Mouse (Mus musculus): ENCODE data around the gene Luzp1. TPM values are rescaled to one million over a fixed set of nuclear protein-coding genes. Genes with fewer than 3 reads are reported as not detected.

Gene Luzp1
- polyA plus RNA-seq, 1 experiment from 2014 or later = 13.2 TPM

GRCm38 (mm10) chr4:136469941-136470346 lies 383 bp downstream of the Luzp1 start:
- Histone ChIP-seq H3K27ac (ENCODE audit: low read length) (peak overlapping the region; percentile 67), H3K9me3 (replicated peaks; ENCODE audit: control insufficient read depth, low read length) (no peaks in the 10 kb centered on the region), H3K27me3 (ENCODE audit: control insufficient read depth, insufficient read depth, low read depth, low read length) (peaks cover 33% of the 10 kb centered on the region), H3K4me1 (ENCODE audit: control insufficient read depth, low read depth, low read length) (peaks cover 4% of the 10 kb centered on the region), H3K4me2 (ENCODE audit: low read depth, low read length) (peak overlapping the region; percentile 80), H3K36me3 (ENCODE audit: control insufficient read depth, insufficient read depth) (no peaks in the 10 kb centered on the region), H3K4me3 (ENCODE audit: low read depth, low read length) (peak overlapping the region; percentile 67), H3K9ac (ENCODE audit: low read depth, low read length) (peak overlapping the region; percentile 69)
- peak; percentile 47 for ATAC-seq (ENCODE audit: low read depth)
- under 1% methylated on average over 45 of the region's 55 CpGs for WGBS (ENCODE audit: insufficient replicate concordance)

DNA sequence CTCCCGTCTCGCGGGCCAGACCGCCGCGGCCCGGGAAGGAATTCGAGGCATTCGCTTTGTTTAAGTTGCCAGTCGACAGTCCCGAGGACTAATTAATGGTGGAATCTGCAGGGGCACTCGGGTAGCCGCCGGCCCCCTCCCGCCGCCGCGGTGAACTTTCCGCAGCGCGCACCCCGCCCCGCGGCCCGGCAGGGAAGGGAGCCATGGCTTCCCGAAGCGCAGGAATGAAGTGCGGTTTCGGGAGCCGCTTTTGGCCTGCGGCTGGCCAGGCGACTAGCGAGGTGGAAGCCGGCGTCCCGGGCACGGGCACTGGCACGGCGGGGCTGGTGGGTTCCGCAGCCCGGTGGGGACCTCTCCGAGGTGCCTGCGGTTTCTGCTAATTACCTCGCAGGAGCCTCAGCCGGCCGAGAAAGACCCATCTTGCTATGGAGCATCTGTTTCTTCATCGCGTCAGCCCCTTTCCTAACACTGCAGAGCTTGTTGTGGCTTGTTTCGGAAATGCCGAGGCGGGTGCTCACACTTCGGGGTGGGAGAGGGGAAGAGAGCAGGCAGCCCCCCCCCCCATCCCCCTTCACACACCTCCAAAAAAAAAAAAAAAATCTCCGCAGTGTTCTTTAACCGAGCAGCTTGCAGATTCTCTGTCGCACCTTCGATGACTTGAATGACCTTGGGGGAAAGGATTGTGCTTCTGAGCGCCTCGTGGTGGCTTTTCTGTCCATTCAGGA lies 948 bp downstream of the Luzp1 start:
- peak overlapping the region; percentile 69 for H3K9ac ChIP-seq (ENCODE audit: low read depth, low read length)
- no peak; the same call in 1 of the 2 replicates for ATAC-seq (ENCODE audit: low read depth)
- H3K27ac ChIP-seq (ENCODE audit: low read length) = peak overlapping the region; percentile 67
- H3K27me3 ChIP-seq (ENCODE audit: control insufficient read depth, insufficient read depth, low read depth, low read length) = peaks cover 33% of the 10 kb centered on the region
- H3K4me2 ChIP-seq (ENCODE audit: low read depth, low read length) = peak overlapping the region; percentile 80
- WGBS (ENCODE audit: insufficient replicate concordance) = under 1% methylated on average over 58 of the region's 58 CpGs
- no peaks in the 10 kb centered on the region for H3K36me3 ChIP-seq (ENCODE audit: control insufficient read depth, insufficient read depth)
- H3K9me3 ChIP-seq (replicated peaks; ENCODE audit: control insufficient read depth, low read length) = no peaks in the 10 kb centered on the region
- H3K4me3 ChIP-seq (ENCODE audit: low read depth, low read length) = peak overlapping the region; percentile 67
- H3K4me1 ChIP-seq (ENCODE audit: control insufficient read depth, low read depth, low read length) = peaks cover 4% of the 10 kb centered on the region

DNA sequence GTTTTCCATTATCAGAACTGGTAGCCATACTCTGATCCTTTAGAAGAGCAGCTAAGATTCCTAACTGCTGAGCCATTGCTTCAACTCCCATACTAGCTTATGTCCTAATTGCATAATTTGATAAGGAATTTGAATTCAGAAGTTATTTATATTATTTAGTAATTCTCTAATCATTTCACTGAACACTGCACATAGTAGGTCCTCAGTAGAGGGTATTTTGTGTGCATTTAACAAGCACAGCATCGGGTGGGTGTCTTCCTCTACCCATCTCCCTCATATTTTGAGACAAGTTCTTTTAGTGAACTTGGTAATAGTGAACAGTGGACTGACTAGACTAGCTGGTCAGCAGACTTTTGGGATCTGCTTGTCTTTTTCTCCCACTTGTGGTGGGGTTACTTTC lies 7.1 kb downstream of the Luzp1 start:
- ATAC-seq (ENCODE audit: low read depth) = no peak
- Histone ChIP-seq H3K27ac (ENCODE audit: low read length) (no peak overlapping the region), H3K4me1 (ENCODE audit: control insufficient read depth, low read depth, low read length) (no peaks in the 10 kb centered on the region), H3K4me3 (ENCODE audit: low read depth, low read length) (no peak overlapping the region), H3K9me3 (replicated peaks; ENCODE audit: control insufficient read depth, low read length) (no peaks in the 10 kb centered on the region), H3K36me3 (ENCODE audit: control insufficient read depth, insufficient read depth) (no peaks in the 10 kb centered on the region), H3K9ac (ENCODE audit: low read depth, low read length) (no peak overlapping the region), H3K27me3 (ENCODE audit: control insufficient read depth, insufficient read depth, low read depth, low read length) (peaks cover 4% of the 10 kb centered on the region), H3K4me2 (ENCODE audit: low read depth, low read length) (no peak overlapping the region)
- WGBS (ENCODE audit: insufficient replicate concordance) = 66% methylated on average over 1 of the region's 1 CpGs

- Histone ChIP-seq H3K27me3 (ENCODE audit: control insufficient read depth, insufficient read depth, low read depth, low read length) (no peaks in the 10 kb centered on the region), H3K4me1 (ENCODE audit: control insufficient read depth, low read depth, low read length) (no peaks in the 10 kb centered on the region), H3K4me3 (ENCODE audit: low read depth, low read length) (no peak overlapping the region), H3K4me2 (ENCODE audit: low read depth, low read length) (no peak overlapping the region), H3K9ac (ENCODE audit: low read depth, low read length) (no peak overlapping the region), H3K27ac (ENCODE audit: low read length) (no peak overlapping the region), H3K9me3 (replicated peaks; ENCODE audit: control insufficient read depth, low read length) (no peaks in the 10 kb centered on the region), H3K36me3 (ENCODE audit: control insufficient read depth, insufficient read depth) (no peaks in the 10 kb centered on the region)
- 59% methylated on average over 2 of the region's 2 CpGs for WGBS (ENCODE audit: insufficient replicate concordance)
- no peak for ATAC-seq (ENCODE audit: low read depth)
Observed at GRCm38 (mm10) chr4:136486549-136486948, 17.0 kb downstream of the Luzp1 start.

GRCm38 (mm10) chr4:136495993-136496392 lies 26.4 kb downstream of the Luzp1 start:
- no peaks in the 10 kb centered on the region for H3K9me3 ChIP-seq (replicated peaks; ENCODE audit: control insufficient read depth, low read length)
- no peaks in the 10 kb centered on the region for H3K36me3 ChIP-seq (ENCODE audit: control insufficient read depth, insufficient read depth)
- H3K4me2 ChIP-seq (ENCODE audit: low read depth, low read length) = no peak overlapping the region
- no peaks in the 10 kb centered on the region for H3K27me3 ChIP-seq (ENCODE audit: control insufficient read depth, insufficient read depth, low read depth, low read length)
- no peaks in the 10 kb centered on the region; the same call in 1 of the 2 replicates for H3K4me1 ChIP-seq (ENCODE audit: control insufficient read depth, low read depth, low read length)
- H3K4me3 ChIP-seq (ENCODE audit: low read depth, low read length) = no peak overlapping the region
- no peak overlapping the region for H3K27ac ChIP-seq (ENCODE audit: low read length)
- H3K9ac ChIP-seq (ENCODE audit: low read depth, low read length) = no peak overlapping the region
- no peak for ATAC-seq (ENCODE audit: low read depth)

- WGBS (ENCODE audit: insufficient replicate concordance) = 12% methylated on average over 2 of the region's 2 CpGs
- peak; percentile 53; the same call in 1 of the 2 replicates for ATAC-seq (ENCODE audit: low read depth)
- Histone ChIP-seq H3K4me2 (ENCODE audit: low read depth, low read length) (no peak overlapping the region), H3K27ac (ENCODE audit: low read length) (no peak overlapping the region), H3K9ac (ENCODE audit: low read depth, low read length) (no peak overlapping the region), H3K4me1 (ENCODE audit: control insufficient read depth, low read depth, low read length) (no peaks in the 10 kb centered on the region; the same call in 1 of the 2 replicates), H3K36me3 (ENCODE audit: control insufficient read depth, insufficient read depth) (no peaks in the 10 kb centered on the region), H3K9me3 (replicated peaks; ENCODE audit: control insufficient read depth, low read length) (no peaks in the 10 kb centered on the region), H3K27me3 (ENCODE audit: control insufficient read depth, insufficient read depth, low read depth, low read length) (no peaks in the 10 kb centered on the region), H3K4me3 (ENCODE audit: low read depth, low read length) (no peak overlapping the region)
Observed at GRCm38 (mm10) chr4:136505426-136506215, 36.1 kb downstream of the Luzp1 start.

GRCm38 (mm10) chr4:136509857-136510256 lies 40.3 kb downstream of the Luzp1 start:
- Histone ChIP-seq H3K4me3 (ENCODE audit: low read depth, low read length) (no peak overlapping the region), H3K27ac (ENCODE audit: low read length) (no peak overlapping the region), H3K9me3 (replicated peaks; ENCODE audit: control insufficient read depth, low read length) (no peaks in the 10 kb centered on the region), H3K9ac (ENCODE audit: low read depth, low read length) (no peak overlapping the region), H3K36me3 (ENCODE audit: control insufficient read depth, insufficient read depth) (no peaks in the 10 kb centered on the region), H3K4me1 (ENCODE audit: control insufficient read depth, low read depth, low read length) (no peaks in the 10 kb centered on the region; the same call in none of the 2 replicates), H3K4me2 (ENCODE audit: low read depth, low read length) (no peak overlapping the region), H3K27me3 (ENCODE audit: control insufficient read depth, insufficient read depth, low read depth, low read length) (no peaks in the 10 kb centered on the region)
- ATAC-seq (ENCODE audit: low read depth) = no peak
- WGBS (ENCODE audit: insufficient replicate concordance) = 50% methylated on average over 1 of the region's 1 CpGs

DNA sequence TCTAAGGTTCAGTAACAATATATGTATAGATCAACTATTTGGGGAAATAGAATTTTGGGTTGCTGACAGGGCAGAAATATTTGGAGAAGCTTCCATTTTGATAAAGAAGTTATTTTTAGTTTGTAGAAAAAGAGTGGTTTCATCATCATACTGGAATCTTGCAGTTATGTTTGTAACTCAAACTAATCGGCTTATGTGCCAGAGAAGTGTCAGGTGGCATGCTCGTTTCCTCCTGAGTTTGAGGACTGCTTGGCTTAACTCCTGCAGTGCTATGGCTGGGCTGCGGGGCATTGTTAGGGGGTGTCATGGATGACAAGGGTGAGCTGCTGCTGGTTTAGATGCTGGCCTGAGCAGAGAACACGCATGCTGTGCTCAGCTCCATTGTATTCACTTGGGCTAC lies 42.1 kb downstream of the Luzp1 start:
- ATAC-seq (ENCODE audit: low read depth) = no peak
- WGBS (ENCODE audit: insufficient replicate concordance) = 49% methylated on average over 4 of the region's 4 CpGs
- no peak overlapping the region for H3K4me3 ChIP-seq (ENCODE audit: low read depth, low read length)

DNA sequence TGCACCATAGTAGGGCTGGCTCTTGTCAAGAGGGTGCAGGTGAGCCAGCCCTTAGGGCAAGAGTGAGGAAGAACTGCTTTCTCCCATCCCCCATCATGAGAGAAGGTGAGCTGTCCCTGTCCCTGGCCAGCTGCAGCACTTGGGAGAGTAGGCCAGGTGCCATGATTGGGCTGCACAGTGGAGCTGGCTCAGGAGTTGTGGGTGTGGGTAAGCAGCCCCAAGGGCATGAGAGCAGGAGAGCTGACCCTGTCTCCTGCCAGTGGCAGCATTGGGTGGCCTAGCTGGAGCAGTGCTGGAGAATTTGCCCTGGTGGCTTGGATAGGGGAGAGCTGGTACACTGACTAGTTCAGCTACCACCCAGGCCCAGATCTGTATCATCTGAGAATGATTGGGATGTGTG lies 43.3 kb downstream of the Luzp1 start:
- Histone ChIP-seq H3K27me3 (ENCODE audit: control insufficient read depth, insufficient read depth, low read depth, low read length) (no peaks in the 10 kb centered on the region), H3K4me1 (ENCODE audit: control insufficient read depth, low read depth, low read length) (no peaks in the 10 kb centered on the region; the same call in 1 of the 2 replicates), H3K9me3 (replicated peaks; ENCODE audit: control insufficient read depth, low read length) (no peaks in the 10 kb centered on the region), H3K4me2 (ENCODE audit: low read depth, low read length) (no peak overlapping the region), H3K4me3 (ENCODE audit: low read depth, low read length) (no peak overlapping the region), H3K36me3 (ENCODE audit: control insufficient read depth, insufficient read depth) (no peaks in the 10 kb centered on the region), H3K27ac (ENCODE audit: low read length) (no peak overlapping the region), H3K9ac (ENCODE audit: low read depth, low read length) (no peak overlapping the region)
- ATAC-seq (ENCODE audit: low read depth) = no peak

More for the DNA sequence above, 42.1 kb downstream of the Luzp1 start:
- H3K4me2 ChIP-seq (ENCODE audit: low read depth, low read length) = no peak overlapping the region
- no peaks in the 10 kb centered on the region for H3K36me3 ChIP-seq (ENCODE audit: control insufficient read depth, insufficient read depth)
- no peaks in the 10 kb centered on the region; the same call in 1 of the 2 replicates for H3K4me1 ChIP-seq (ENCODE audit: control insufficient read depth, low read depth, low read length)
- no peak overlapping the region for H3K27ac ChIP-seq (ENCODE audit: low read length)
- H3K9ac ChIP-seq (ENCODE audit: low read depth, low read length) = no peak overlapping the region
- H3K9me3 ChIP-seq (replicated peaks; ENCODE audit: control insufficient read depth, low read length) = no peaks in the 10 kb centered on the region
- no peaks in the 10 kb centered on the region for H3K27me3 ChIP-seq (ENCODE audit: control insufficient read depth, insufficient read depth, low read depth, low read length)

All from liver, embryonic 16.5 days (tissue).